Mouse (Mus musculus) intestine, embryonic 16.5 days (tissue): Measurements from ENCODE around the gene Hoxb5. TPM values are rescaled to one million over a fixed set of nuclear protein-coding genes. Genes with fewer than 3 reads are reported as not detected.

Source experiments
- ATAC-seq: fragments of 200-750 bp; cut with Nextera tagmentation; 2 replicates; pipeline ENCODE4 v1.8.0; 2017; ENCODE audit warnings: moderate TSS enrichment, moderate library complexity
- H3K27ac ChIP-seq: fragments of 300-500 bp; sonication (generic); 2 replicates; pipeline ENCODE4 v1.5.1; 2014; ENCODE audit warnings: mild to moderate bottlenecking, low read length
- H3K27me3 ChIP-seq: fragments of 300-500 bp; sonication (generic); replicated peaks from 2 replicates; pipeline ENCODE4 v1.6.1; 2014; ENCODE audit warnings: low read length, control low read depth, mixed read lengths; ENCODE audit not compliant: control insufficient read depth, insufficient read depth
- H3K36me3 ChIP-seq: fragments of 300-500 bp; sonication (generic); 2 replicates; pipeline ENCODE4 v1.6.1; 2014; ENCODE audit warnings: low read length, control low read depth; ENCODE audit not compliant: control insufficient read depth, insufficient read depth
- H3K4me1 ChIP-seq: fragments of 300-500 bp; sonication (generic); 2 replicates; pipeline ENCODE4 v1.6.1; 2014; ENCODE audit warnings: low read length, control low read depth, mixed read lengths; ENCODE audit not compliant: control insufficient read depth, insufficient read depth
- H3K4me2 ChIP-seq: fragments of 300-500 bp; sonication (generic); 2 replicates; pipeline ENCODE4 v1.6.1; 2014; ENCODE audit warnings: low read depth, low read length, control low read depth
- H3K4me3 ChIP-seq: fragments of 300-500 bp; sonication (generic); 2 replicates; pipeline ENCODE4 v1.5.1; 2014; ENCODE audit warnings: mild to moderate bottlenecking, low read length
- H3K9ac ChIP-seq: fragments of 300-500 bp; sonication (generic); 2 replicates; pipeline ENCODE4 v1.6.1; 2014; ENCODE audit warnings: low read depth, low read length
- H3K9me3 ChIP-seq: fragments of 300-500 bp; sonication (generic); 2 replicates; pipeline ENCODE4 v1.6.1; 2016; ENCODE audit warnings: low read length, control low read depth; ENCODE audit not compliant: control insufficient read depth
- WGBS: fragments of 180-500 bp; shearing (Covaris S2); extraction: QIAGEN DNeasy Blood & Tissue Kit; methylation state at CpG from one replicate; pipeline ENCODE4 v1.1.7; 2014; 5-methylcytosine and 5-hydroxymethylcytosine counted together
- polyA plus RNA-seq: library from polyadenylated mRNA; unstranded; fragments of >200 nt; fragmentation: Nextera tagmentation; extraction: Ambion mirVana; gene quantifications from 2 replicates; pipeline ENCODE4 v1.2.1, GENCODE M21; 2015

Hoxb5 gene
- polyA plus RNA-seq, 1 experiment from 2014 or later, result 28.7 TPM

DNA sequence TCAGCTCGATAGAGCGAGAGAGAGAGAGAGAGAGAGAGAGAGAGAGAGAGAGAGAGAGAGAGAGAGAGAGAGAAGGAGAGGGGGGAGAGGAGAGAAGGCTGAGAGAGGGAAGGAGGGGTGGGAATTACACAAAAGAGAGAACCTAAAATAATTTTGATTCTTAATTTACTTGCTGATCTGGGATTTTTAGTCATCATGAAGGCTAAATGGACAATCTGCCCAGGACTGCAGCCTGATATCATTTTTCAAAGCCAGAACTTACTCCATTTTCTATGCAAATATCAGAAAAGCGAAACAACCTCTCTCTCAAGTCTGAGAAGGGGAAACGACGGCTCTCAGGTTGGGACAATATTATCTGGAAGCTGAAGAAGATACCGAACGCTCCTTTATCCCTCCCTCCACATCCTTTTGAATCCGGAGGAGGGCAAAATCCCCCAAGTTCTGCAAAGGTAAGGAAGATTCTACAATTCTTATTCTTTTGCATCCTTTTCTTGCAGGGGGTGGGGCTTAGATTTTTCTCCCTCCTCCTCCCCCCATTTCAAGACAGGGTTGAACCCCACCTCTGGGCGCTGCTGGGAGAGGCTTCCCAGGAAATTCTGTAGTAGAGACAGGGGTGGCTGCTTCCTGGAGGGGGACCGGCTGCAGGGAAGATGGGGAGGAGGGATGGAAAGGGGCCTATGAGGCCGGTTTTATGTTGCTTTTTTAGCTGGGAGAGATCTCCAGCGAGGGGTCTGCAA lies 10.4 kb upstream of the Hoxb5 start:
- H3K27me3 ChIP-seq, result peaks cover 42% of the 10 kb centered on the region
- H3K4me3 ChIP-seq, result peak overlapping the region; percentile 58
- peak overlapping the region; percentile 65 for H3K4me2 ChIP-seq
- ATAC-seq, result no peak
- H3K36me3 ChIP-seq, result no peaks in the 10 kb centered on the region
- 10% methylated on average over 12 of the region's 12 CpGs for WGBS
- H3K4me1 ChIP-seq, result peaks cover 19% of the 10 kb centered on the region
- H3K27ac ChIP-seq, result peak overlapping the region; percentile 74
- H3K9me3 ChIP-seq, result no peaks in the 10 kb centered on the region
- peak overlapping the region; percentile 81 for H3K9ac ChIP-seq

GRCm38 (mm10) chr11:96293302-96293921 lies 9.7 kb upstream of the Hoxb5 start:
- Histone ChIP-seq H3K36me3 (no peaks in the 10 kb centered on the region), H3K4me1 (peaks cover 20% of the 10 kb centered on the region), H3K27me3 (peaks cover 42% of the 10 kb centered on the region), H3K27ac (peak overlapping the region; percentile 74), H3K4me2 (peak overlapping the region; percentile 65), H3K4me3 (peak overlapping the region; percentile 58), H3K9me3 (no peaks in the 10 kb centered on the region), H3K9ac (peak overlapping the region; percentile 81)
- WGBS, result 7% methylated on average over 22 of the region's 22 CpGs
- ATAC-seq, result no peak

- 2% methylated on average over 32 of the region's 32 CpGs for WGBS
- peak overlapping the region; percentile 65 for H3K4me2 ChIP-seq
- no peak overlapping the region for H3K27ac ChIP-seq
- peak overlapping the region; percentile 81 for H3K9ac ChIP-seq
- no peaks in the 10 kb centered on the region for H3K9me3 ChIP-seq
- H3K36me3 ChIP-seq, result no peaks in the 10 kb centered on the region
- H3K27me3 ChIP-seq, result peaks cover 46% of the 10 kb centered on the region
- peak; percentile 43; the same call in 1 of the 2 replicates for ATAC-seq
- peak overlapping the region; percentile 58 for H3K4me3 ChIP-seq
- peaks cover 20% of the 10 kb centered on the region for H3K4me1 ChIP-seq
Observed at GRCm38 (mm10) chr11:96294245-96295091, 8.7 kb upstream of the Hoxb5 start.

DNA sequence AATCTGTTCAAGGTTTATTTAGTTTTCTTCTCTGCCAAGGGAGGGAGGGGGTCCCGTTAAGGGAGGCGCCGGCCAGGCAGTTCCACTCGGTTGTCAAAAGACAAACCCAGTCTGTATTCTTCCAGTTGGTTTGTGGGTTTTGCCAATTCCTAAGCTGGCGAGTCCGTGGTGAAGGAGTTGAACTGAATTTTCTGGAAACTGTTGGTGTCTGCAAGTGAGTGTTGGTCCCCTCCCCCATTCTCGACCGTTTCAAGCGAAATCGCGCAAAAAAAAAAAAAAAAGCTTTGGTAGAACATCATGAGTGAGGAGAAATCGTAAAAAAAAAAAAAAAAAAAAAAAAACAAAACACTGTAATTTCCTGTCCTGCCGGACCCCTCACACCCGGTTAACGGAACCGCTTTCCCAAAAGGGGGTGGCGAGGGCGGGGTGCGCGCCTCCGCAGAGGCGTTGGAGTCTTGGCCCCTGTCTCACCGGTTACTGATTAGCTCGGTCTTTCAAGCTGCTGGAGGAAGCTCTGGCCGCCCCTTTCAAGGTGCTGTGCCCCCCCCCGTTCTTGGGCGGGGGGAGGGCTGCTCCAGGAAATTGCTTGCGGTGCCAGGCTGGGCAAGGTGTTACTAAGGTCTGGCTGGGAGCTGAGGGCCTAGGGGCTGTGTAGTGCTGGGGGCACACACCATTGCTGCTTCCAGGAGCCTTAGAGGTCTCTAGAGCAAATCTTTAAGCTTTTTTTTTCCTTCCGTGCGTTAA lies 7.9 kb upstream of the Hoxb5 start:
- ATAC-seq, result 0 out of 2 replicates have a peak, but pooled peaks have one; percentile 14
- 2% methylated on average over 30 of the region's 30 CpGs for WGBS
- Histone ChIP-seq H3K27me3 (peaks cover 49% of the 10 kb centered on the region), H3K4me2 (peak overlapping the region; percentile 65), H3K4me1 (peaks cover 20% of the 10 kb centered on the region), H3K27ac (no peak overlapping the region; the same call in 1 of the 2 replicates), H3K36me3 (no peaks in the 10 kb centered on the region), H3K9ac (peak overlapping the region; percentile 65), H3K4me3 (peak overlapping the region; percentile 58), H3K9me3 (no peaks in the 10 kb centered on the region)

- peaks cover 53% of the 10 kb centered on the region for H3K27me3 ChIP-seq
- H3K27ac ChIP-seq, result no peak overlapping the region
- H3K4me2 ChIP-seq, result no peak overlapping the region
- WGBS, result 29% methylated on average over 2 of the region's 2 CpGs
- no peak for ATAC-seq
- H3K36me3 ChIP-seq, result no peaks in the 10 kb centered on the region
- peaks cover 25% of the 10 kb centered on the region for H3K4me1 ChIP-seq
- no peaks in the 10 kb centered on the region for H3K9me3 ChIP-seq
- H3K9ac ChIP-seq, result no peak overlapping the region
- no peak overlapping the region for H3K4me3 ChIP-seq
Observed at GRCm38 (mm10) chr11:96296997-96297396, 6.1 kb upstream of the Hoxb5 start.

DNA sequence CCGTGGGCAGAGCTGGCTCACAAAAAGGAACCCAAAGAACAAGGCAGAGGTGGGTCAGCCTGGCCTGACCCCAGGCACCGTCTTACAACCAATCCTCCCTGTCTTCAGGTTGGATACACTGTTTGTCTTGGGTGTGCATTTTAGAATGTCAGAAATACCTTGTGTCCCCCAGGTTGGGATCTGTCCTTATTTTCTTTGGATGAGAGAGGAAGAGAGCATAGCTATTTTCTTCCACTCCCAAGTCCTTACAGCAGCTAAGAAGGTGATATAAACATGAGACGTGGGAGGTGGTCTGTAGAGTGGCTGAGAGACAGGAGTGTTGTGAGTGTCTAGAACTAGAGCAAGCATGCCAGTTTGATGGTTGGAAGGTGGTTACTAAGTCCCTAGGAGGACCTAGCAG lies 5.7 kb upstream of the Hoxb5 start:
- ATAC-seq, result no peak
- H3K36me3 ChIP-seq, result no peaks in the 10 kb centered on the region
- no peak overlapping the region for H3K4me2 ChIP-seq
- peaks cover 53% of the 10 kb centered on the region for H3K27me3 ChIP-seq
- 43% methylated on average over 3 of the region's 3 CpGs for WGBS
- H3K9me3 ChIP-seq, result no peaks in the 10 kb centered on the region
- H3K27ac ChIP-seq, result no peak overlapping the region
- peaks cover 25% of the 10 kb centered on the region for H3K4me1 ChIP-seq
- no peak overlapping the region for H3K4me3 ChIP-seq
- H3K9ac ChIP-seq, result no peak overlapping the region

- Histone ChIP-seq H3K4me1 (peaks cover 25% of the 10 kb centered on the region), H3K4me2 (peak overlapping the region; percentile 78), H3K4me3 (peak overlapping the region; percentile 60), H3K27me3 (peaks cover 48% of the 10 kb centered on the region), H3K9ac (no peak overlapping the region), H3K9me3 (no peaks in the 10 kb centered on the region), H3K36me3 (no peaks in the 10 kb centered on the region), H3K27ac (no peak overlapping the region)
- no peak for ATAC-seq
- WGBS, result 30% methylated on average over 11 of the region's 11 CpGs
Observed at GRCm38 (mm10) chr11:96297968-96298635, 5.0 kb upstream of the Hoxb5 start.

DNA sequence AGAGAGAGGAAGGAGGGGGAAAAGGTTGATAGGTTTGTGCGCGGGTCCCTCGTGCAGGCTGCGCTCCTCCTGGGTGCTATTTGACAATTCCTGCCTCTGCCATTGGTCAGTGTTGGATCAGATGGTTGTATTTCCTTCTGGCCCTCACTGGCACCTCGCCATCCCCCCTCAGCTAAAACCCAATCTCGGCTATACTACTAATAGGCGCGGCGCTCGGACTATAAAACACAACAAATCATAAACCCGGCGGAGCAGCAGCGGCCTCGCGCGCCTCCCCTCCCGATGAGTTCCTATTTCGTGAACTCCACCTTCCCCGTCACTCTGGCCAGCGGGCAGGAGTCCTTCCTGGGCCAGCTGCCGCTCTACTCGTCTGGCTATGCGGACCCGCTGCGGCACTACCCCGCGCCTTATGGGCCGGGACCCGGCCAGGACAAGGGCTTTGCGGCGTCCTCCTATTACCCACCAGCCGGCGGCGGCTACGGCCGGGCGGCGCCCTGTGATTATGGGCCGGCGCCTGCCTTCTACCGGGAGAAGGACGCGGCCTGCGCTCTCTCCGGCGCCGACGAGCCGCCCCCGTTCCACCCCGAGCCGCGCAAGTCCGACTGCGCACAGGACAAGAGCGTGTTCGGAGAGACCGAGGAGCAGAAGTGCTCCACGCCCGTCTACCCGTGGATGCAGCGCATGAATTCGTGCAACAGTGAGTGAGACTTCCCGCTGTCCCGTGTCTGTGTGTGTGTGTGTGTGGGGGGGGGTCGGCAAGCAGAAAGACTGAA lies 4.1 kb upstream of the Hoxb5 start:
- ATAC-seq, result peak; percentile 29; the same call in 1 of the 2 replicates
- Histone ChIP-seq H3K4me2 (peak overlapping the region; percentile 78), H3K27me3 (peaks cover 46% of the 10 kb centered on the region), H3K9me3 (no peaks in the 10 kb centered on the region), H3K4me1 (peaks cover 28% of the 10 kb centered on the region), H3K36me3 (no peaks in the 10 kb centered on the region), H3K4me3 (peak overlapping the region; percentile 60), H3K27ac (peak overlapping the region; percentile 77), H3K9ac (peak overlapping the region; percentile 81)
- under 1% methylated on average over 66 of the region's 66 CpGs for WGBS
